Mouse (Mus musculus): ENCODE results near the gene Gm21970. TPM values are rescaled to one million over a fixed set of nuclear protein-coding genes. Genes with fewer than 3 reads are reported as not detected.
A peak's percentile ranks its signal among the peaks of the same experiment; 100 is the strongest.

The Gm21970 gene
- polyA plus RNA-seq, 1 experiment, result not detected

- no peak for TF ChIP-seq CEBPB (IDR thresholded peaks at IDR 0.05; ENCODE audit: insufficient read depth, poor library complexity, severe bottlenecking)
- no peak for TF ChIP-seq POLR2AphosphoS2 (IDR thresholded peaks at IDR 0.05; ENCODE audit: insufficient read length, low read depth)
- no peaks in the 10 kb centered on the region for H3K79me2 ChIP-seq (ENCODE audit: control insufficient read depth, insufficient read depth)
- H3ac ChIP-seq (ENCODE audit: control insufficient read depth, insufficient read length), result no peak overlapping the region
- no peaks in the 10 kb centered on the region for H3K27me3 ChIP-seq (ENCODE audit: control insufficient read depth, insufficient read depth, insufficient read length)
- H3K36me3 ChIP-seq (ENCODE audit: control insufficient read depth, insufficient read depth), result no peaks in the 10 kb centered on the region
- no peak overlapping the region for H3K4me3 ChIP-seq
- H3K4me2 ChIP-seq (ENCODE audit: low read depth), result no peak overlapping the region
Observed at GRCm38 (mm10) chr16:91401569-91402165, 10.1 kb downstream of the Gm21970 start.

GRCm38 (mm10) chr16:91403784-91404183 is 12.3 kb downstream of the Gm21970 start:
- H3K36me3 ChIP-seq (ENCODE audit: control insufficient read depth, insufficient read depth), result no peaks in the 10 kb centered on the region
- TF ChIP-seq E2F4 (IDR thresholded peaks at IDR 0.05; ENCODE audit: insufficient read depth), result no peak
- no peak for TF ChIP-seq POLR2AphosphoS2 (IDR thresholded peaks at IDR 0.05; ENCODE audit: insufficient read length, low read depth)
- TF ChIP-seq TCF12 (IDR thresholded peaks at IDR 0.05; ENCODE audit: insufficient read depth, poor library complexity, severe bottlenecking), result no peak
- TF ChIP-seq MYOG (IDR thresholded peaks at IDR 0.05; ENCODE audit: control insufficient read depth in 1 of 3, insufficient read depth in 1 of 3, insufficient read length in 2 of 3, low read depth in 2 of 3), result no peak
- TF ChIP-seq SRF (IDR thresholded peaks at IDR 0.05; ENCODE audit: control insufficient read depth, insufficient read length, low read depth), result no peak
- no peak for TF ChIP-seq CEBPB (IDR thresholded peaks at IDR 0.05; ENCODE audit: insufficient read depth, poor library complexity, severe bottlenecking)
- TF ChIP-seq REST (IDR thresholded peaks at IDR 0.05; ENCODE audit: insufficient read depth, insufficient read length), result no peak
- TF ChIP-seq USF1 (IDR thresholded peaks at IDR 0.05; ENCODE audit: low read depth), result no peak
- TF ChIP-seq MYOD1 (IDR thresholded peaks at IDR 0.05; ENCODE audit: control insufficient read depth in 1 of 3, insufficient read length in 2 of 3, low read depth in 2 of 3), result no peak
- no peak for TF ChIP-seq MAX (IDR thresholded peaks at IDR 0.05; ENCODE audit: low read depth)
- no peak for TF ChIP-seq POLR2A (IDR thresholded peaks at IDR 0.05; ENCODE audit: insufficient read length, low read depth)
- no peaks in the 10 kb centered on the region for H3K27me3 ChIP-seq (ENCODE audit: control insufficient read depth, insufficient read depth, insufficient read length)

GRCm38 (mm10) chr16:91404187-91404586 is 12.7 kb downstream of the Gm21970 start:
- Histone ChIP-seq H3K27me3 (ENCODE audit: control insufficient read depth, insufficient read depth, insufficient read length) (no peaks in the 10 kb centered on the region), H3K4me3 (no peak overlapping the region), H3K4me2 (ENCODE audit: low read depth) (no peak overlapping the region), H3K36me3 (ENCODE audit: control insufficient read depth, insufficient read depth) (no peaks in the 10 kb centered on the region), H3K79me2 (ENCODE audit: control insufficient read depth, insufficient read depth) (no peaks in the 10 kb centered on the region), H3ac (ENCODE audit: control insufficient read depth, insufficient read length) (no peak overlapping the region)
- TF ChIP-seq CEBPB (IDR thresholded peaks at IDR 0.05; ENCODE audit: insufficient read depth, poor library complexity, severe bottlenecking) (no peak), E2F4 (IDR thresholded peaks at IDR 0.05; ENCODE audit: insufficient read depth) (no peak), REST (IDR thresholded peaks at IDR 0.05; ENCODE audit: insufficient read depth, insufficient read length) (no peak), MYOG (IDR thresholded peaks at IDR 0.05; ENCODE audit: control insufficient read depth in 1 of 3, insufficient read depth in 1 of 3, insufficient read length in 2 of 3, low read depth in 2 of 3) (no peak), POLR2AphosphoS2 (IDR thresholded peaks at IDR 0.05; ENCODE audit: insufficient read length, low read depth) (no peak), TCF3 (IDR thresholded peaks at IDR 0.05; ENCODE audit: insufficient read length, low read depth) (no peak), MAX (IDR thresholded peaks at IDR 0.05; ENCODE audit: low read depth) (no peak), SRF (IDR thresholded peaks at IDR 0.05; ENCODE audit: control insufficient read depth, insufficient read length, low read depth) (no peak), TCF12 (IDR thresholded peaks at IDR 0.05; ENCODE audit: insufficient read depth, poor library complexity, severe bottlenecking) (no peak), USF1 (IDR thresholded peaks at IDR 0.05; ENCODE audit: low read depth) (no peak)

More at GRCm38 (mm10) chr16:91403784-91404183, 12.3 kb downstream of the Gm21970 start:
- Histone ChIP-seq H3ac (ENCODE audit: control insufficient read depth, insufficient read length) (no peak overlapping the region), H3K4me2 (ENCODE audit: low read depth) (no peak overlapping the region), H3K79me2 (ENCODE audit: control insufficient read depth, insufficient read depth) (no peaks in the 10 kb centered on the region), H3K4me3 (no peak overlapping the region)

DNA sequence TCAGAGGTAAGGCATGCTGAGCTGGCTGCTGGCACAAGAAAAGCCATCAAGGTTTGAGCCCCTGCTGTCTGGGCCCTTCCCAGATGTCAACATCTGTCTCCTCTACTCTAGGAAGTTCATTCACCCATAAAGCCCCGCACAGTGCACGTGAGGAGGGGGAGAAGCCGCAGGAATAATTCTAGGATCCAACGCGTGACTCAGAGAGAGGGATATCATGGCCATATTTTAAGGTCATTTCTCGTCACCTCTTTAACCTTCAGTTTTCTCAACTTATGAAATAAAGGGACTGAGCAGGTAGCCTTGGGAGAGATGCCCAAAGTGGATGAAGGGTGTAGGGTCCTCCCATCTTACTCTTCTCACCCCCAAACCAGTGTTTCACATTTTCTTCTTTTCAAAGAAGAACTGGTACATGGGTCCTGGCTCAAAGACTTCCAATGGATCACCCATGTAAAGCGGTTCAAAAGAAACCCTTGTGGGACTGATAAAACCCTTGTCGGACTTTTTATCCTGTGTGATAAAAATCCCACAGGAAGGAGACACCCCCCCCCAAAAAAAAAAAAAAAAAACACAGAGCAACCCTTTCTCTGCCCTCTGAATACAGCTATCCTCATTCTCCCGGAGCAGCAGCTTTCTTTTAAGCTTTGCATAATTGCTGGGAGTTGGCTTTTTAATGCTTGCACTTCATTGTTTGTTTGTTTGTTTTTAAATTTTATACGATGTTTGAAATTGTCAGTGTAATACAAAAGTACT is 13.5 kb downstream of the Gm21970 start:
- no peaks in the 10 kb centered on the region for H3K36me3 ChIP-seq (ENCODE audit: control insufficient read depth, insufficient read depth)
- no peak overlapping the region for H3ac ChIP-seq (ENCODE audit: control insufficient read depth, insufficient read length)
- H3K79me2 ChIP-seq (ENCODE audit: control insufficient read depth, insufficient read depth), result no peaks in the 10 kb centered on the region
- no peaks in the 10 kb centered on the region for H3K27me3 ChIP-seq (ENCODE audit: control insufficient read depth, insufficient read depth, insufficient read length)
- TF ChIP-seq E2F4 (IDR thresholded peaks at IDR 0.05; ENCODE audit: insufficient read depth) (no peak), POLR2A (IDR thresholded peaks at IDR 0.05; ENCODE audit: insufficient read length, low read depth) (no peak), MYOG (IDR thresholded peaks at IDR 0.05; ENCODE audit: control insufficient read depth in 1 of 3, insufficient read depth in 1 of 3, insufficient read length in 2 of 3, low read depth in 2 of 3) (no peak), SRF (IDR thresholded peaks at IDR 0.05; ENCODE audit: control insufficient read depth, insufficient read length, low read depth) (no peak), TCF3 (IDR thresholded peaks at IDR 0.05; ENCODE audit: insufficient read length, low read depth) (no peak), USF1 (IDR thresholded peaks at IDR 0.05; ENCODE audit: low read depth) (no peak), POLR2AphosphoS2 (IDR thresholded peaks at IDR 0.05; ENCODE audit: insufficient read length, low read depth) (no peak), MYOD1 (IDR thresholded peaks at IDR 0.05; ENCODE audit: control insufficient read depth in 1 of 3, insufficient read length in 2 of 3, low read depth in 2 of 3) (no peak)
- peak overlapping the region; percentile 85 for H3K4me2 ChIP-seq (ENCODE audit: low read depth)
- peak overlapping the region; percentile 60 for H3K4me3 ChIP-seq
